Mouse (Mus musculus) ovary, postnatal 14 days (tissue): Measurements from ENCODE around the gene Tmem18.

ENCODE experiments used
- DNase-seq: peaks from one replicate; pipeline ENCODE4 v3.0.0; 2022; ENCODE audit warnings: low spot score

Gene Tmem18

DNA sequence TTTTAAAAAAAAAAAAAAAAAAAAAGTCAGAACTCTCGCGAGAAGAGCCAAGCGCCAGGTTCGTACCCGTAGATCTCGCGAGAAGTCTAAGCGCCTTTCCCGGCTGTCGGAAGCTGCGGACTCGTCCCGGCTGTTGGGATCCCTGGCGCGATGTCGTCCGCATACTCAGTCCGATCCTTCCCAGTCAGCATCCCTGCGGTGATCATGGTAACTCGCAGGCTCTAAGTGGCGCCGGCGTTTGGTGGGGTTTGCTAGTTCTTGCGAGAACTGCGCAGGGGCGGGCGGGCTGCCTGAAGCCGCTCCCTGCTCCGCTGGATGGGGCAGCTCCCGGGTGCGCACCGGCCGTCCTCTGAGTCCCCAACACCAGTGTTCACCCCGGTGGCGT, at the start of gene Tmem18:
Gene Tmem18, plus strand, starts transcription at position 71 of the 385 bp plus-strand sequence.
- peak; percentile 68 for DNase-seq

GRCm38 (mm10) chr12:30557349-30557748, 26.9 kb upstream of the Tmem18 start:
- no peak for DNase-seq

- DNase-seq, result no peak
These were observed 22.8 kb upstream of the Tmem18 start for GRCm38 (mm10) chr12:30561411-30561810.

GRCm38 (mm10) chr12:30572075-30572474, 12.2 kb upstream of the Tmem18 start:
- DNase-seq, result no peak

DNA sequence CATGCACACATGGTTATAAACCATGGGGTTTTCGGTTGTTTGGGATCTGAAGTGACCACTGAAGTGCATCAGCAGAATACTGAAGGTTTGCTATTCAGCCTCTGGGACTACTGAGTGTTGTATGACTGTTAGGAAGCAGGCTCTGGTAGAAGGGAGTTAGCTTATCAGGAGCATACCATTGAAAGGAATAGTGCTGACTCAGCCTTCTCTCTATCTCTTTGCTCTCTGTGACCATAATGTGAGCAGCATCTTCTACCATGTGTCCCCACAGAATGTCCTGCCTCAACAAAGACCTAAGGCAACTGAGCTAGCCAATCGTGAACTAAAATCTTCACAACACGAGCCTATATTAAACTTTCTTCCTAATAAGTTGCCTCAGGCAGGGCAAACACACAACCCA, 8.3 kb upstream of the Tmem18 start:
- no peak for DNase-seq

DNA sequence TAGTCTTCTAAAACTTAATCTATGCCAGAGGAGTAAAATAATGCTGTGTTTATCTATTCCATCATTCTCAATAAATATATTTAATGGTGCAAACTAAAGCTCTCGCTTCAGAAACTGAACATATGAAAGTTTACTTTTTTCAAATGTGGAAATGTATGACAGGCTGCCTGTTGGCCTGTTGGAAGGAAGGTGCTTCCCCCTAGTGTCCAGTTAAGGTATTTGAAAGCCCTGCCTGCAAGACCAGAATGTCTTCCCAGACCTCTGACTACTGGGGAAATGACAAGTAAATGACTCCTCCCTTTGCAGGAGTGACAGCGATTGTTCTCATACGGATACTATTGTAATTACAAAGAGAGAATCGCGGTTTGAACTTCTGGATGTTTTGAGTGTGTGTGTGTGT, 6.2 kb upstream of the Tmem18 start:
- DNase-seq, result peak; percentile 55

- DNase-seq, result no peak
These were observed 2.9 kb upstream of the Tmem18 start for GRCm38 (mm10) chr12:30581277-30581676.

- peak; percentile 13 for DNase-seq
These were observed 455 bp upstream of the Tmem18 start for GRCm38 (mm10) chr12:30583586-30584355.

DNA sequence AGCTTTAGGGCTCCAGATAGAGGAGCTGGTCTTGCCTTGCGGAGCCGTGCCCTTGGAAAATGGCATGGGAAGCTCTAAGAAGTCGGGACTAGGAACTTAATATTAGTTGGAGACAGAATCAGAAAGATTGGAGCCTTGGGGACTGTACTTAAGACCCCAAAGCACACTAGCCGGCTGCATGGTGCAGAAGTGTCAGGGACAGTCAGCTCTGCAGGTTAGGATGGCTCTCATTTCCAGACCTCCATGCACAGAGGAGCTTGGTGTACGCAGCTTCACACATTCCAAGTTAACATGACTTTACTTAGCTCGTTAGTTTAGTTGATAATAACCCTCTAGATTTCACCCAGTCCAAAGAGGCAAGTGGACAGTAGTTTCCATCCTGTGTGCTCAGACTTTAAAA, 637 bp downstream of the Tmem18 start:
- no peak for DNase-seq

- no peak for DNase-seq
These were observed 7.6 kb downstream of the Tmem18 start for GRCm38 (mm10) chr12:30591832-30592231.

DNA sequence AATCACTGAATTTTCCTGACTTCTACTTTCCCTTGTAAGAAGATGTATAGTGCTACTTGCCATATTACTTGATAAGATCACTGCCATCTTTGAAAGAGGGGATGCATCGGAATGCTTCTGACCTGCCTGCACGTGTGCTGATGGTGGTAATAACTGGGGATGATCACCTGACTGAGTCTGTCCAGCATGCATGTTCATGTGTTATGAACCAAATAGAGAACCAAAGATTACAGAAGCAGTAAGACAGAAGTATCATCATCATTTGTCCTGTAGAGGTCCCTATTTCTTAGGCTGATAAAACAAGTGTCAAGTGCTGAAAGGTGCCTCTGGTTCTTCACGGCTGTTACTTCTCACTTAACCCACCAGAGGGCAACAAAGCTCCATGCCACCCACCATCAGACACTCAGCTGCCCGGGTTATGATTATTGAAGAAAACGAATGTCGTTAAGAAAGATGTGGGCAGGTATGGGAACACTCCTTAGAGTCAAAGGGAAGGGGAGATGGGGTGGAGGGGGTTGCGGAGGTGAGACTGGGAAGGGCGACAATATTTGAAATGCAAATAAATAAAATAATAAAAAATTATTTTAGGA, 12.7 kb downstream of the Tmem18 start:
- DNase-seq, result peak; percentile 39

- no peak for DNase-seq
These were observed 14.7 kb downstream of the Tmem18 start for GRCm38 (mm10) chr12:30598955-30599354.

GRCm38 (mm10) chr12:30599474-30599873, 15.2 kb downstream of the Tmem18 start:
- DNase-seq, result no peak

- no peak for DNase-seq
These were observed 15.8 kb downstream of the Tmem18 start for GRCm38 (mm10) chr12:30599997-30600396.

GRCm38 (mm10) chr12:30604012-30604411, 19.8 kb downstream of the Tmem18 start:
- DNase-seq, result no peak

DNA sequence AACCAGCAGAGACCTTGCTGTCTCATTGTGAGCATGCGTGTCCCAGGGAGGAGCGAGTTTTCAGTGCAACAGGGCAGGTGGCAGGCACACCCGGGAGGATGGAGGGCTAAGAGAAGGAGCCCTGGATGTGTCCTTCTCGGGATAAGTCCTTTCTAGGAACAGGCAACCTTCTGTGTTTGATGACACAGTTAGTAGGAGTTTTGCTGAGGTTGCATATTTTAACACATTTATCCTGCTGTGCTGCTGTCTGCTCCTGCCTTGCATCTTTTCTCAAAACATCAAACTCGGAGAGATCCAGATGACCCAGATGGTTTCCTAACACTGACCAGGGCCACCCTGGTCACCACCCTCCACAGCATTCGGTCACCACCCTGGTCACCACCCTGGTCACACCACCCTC, 20.6 kb downstream of the Tmem18 start:
- DNase-seq, result no peak

DNA sequence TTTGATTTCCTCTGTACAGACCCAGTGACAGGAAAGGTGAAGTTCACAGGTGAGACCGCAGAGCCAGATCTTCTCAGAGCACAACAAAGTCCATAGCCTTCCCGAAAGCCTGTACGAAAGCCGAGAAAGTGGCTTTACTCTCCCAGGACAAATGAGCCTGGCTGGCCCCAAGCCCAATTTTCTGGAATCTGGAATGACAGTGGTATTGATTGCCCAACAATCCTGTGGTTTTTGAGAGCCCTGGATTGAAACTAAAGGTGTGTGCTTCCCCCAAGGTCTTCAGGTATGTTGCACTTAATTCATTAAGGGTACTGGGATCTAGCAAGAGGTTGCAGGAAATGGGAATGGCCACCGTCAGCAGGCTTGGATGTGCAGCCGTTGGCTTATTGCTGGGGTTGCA, 21.7 kb downstream of the Tmem18 start:
- no peak for DNase-seq

- no peak for DNase-seq
These were observed 22.5 kb downstream of the Tmem18 start for GRCm38 (mm10) chr12:30606743-30607142.

DNA sequence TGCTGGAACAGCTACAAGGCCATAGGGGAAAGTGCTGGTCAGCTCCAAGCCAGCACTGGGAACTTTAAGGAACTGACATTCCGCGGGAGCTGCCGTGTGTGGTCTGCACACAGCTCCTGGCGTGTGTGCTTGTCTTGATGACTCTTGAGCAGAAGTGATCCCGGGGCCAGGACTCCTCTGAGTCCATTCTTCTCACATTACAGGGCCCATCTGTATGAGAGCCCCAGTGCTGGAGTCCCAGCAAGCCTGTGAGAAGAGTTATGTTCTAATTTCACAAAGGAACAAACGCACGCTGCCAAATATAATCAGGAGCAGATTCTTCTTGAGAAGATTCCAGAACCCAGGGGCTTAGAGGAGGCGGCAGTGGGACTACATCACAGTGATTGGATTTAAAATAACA, 34.2 kb downstream of the Tmem18 start:
- DNase-seq, result no peak

GRCm38 (mm10) chr12:30628466-30628865, 44.2 kb downstream of the Tmem18 start:
- no peak for DNase-seq

DNA sequence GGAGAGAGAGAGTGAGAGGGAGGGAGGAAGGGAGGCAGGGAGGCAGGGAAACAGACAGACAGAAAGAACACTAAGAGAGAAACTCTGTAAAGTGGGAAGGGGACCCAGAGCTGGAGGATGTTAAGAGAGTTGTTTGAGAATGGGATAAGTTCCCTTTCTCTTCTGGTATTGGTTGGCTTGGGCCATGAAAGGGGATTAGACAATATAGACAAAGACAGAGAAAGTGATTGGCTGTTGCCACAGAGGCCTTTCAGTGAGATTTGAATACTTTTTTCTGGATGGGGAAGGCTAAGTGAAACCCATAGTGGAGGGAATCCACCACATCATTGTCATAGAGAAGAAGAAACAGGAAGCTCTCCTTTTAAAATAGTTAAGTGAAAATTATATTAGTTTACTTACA, 50.3 kb downstream of the Tmem18 start:
- DNase-seq, result no peak
